8 mouse cellular contexts compared by ENCODE assay signal in the genomic region with DNA sequence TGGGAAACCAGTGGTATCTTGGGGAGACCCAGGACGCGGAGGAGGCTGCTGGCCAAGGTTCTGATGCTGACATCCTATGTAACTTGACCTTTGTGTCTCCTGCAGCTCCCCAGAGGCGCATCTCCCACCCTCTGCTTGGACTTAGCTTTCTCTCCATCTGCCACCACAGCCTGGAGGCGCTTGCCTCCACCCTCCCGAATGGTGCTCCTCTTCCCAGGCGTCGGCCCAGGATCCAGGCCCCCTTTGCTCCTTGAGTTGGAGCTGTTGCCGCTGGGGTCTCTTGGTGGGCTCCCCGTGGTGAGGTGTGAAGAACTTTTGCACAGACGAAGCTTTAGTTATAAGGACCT. TPM values are rescaled to one million over a fixed set of nuclear protein-coding genes. Genes with fewer than 3 reads are reported as not detected.
DNase-seq lines count a peak whose midpoint lies in the region; ATAC-seq and TF ChIP-seq lines count a peak whose summit lies in the region.

No protein-coding gene starts in this region.

- H3K4me3 ChIP-seq in heart, embryonic 10.5 days, result peak overlapping the region; percentile 91
- H3K4me3 ChIP-seq in E14TG2a.4 (replicated peaks; ENCODE audit: low read length), result peak overlapping the region; percentile 96
- H3K4me3 ChIP-seq in forebrain, embryonic 10.5 days, result peak overlapping the region; percentile 85
- peak overlapping the region; percentile 92 to 96 for H3K4me3 ChIP-seq in liver, embryonic 14.5 days (ENCODE audit: insufficient read depth in 1 of 2, low read depth in 2 of 2, low read length in 2 of 2)

- TF ChIP-seq EP300 in liver, embryonic 14.5 days (IDR thresholded peaks at IDR 0.05; ENCODE audit: low read depth), result no peak

- H3K27me3 ChIP-seq in heart, embryonic 10.5 days (ENCODE audit: insufficient read depth, poor library complexity, severe bottlenecking), result no peaks in the 10 kb centered on the region
- no peaks in the 10 kb centered on the region for H3K27me3 ChIP-seq in E14TG2a.4 (ENCODE audit: insufficient read depth, low read length)
- H3K27me3 ChIP-seq in forebrain, embryonic 10.5 days (ENCODE audit: poor library complexity, severe bottlenecking), result no peaks in the 10 kb centered on the region
- no peaks in the 10 kb centered on the region for H3K27me3 ChIP-seq in liver, embryonic 14.5 days (ENCODE audit: control insufficient read depth, insufficient read depth, low read length)

- WGBS in heart, embryonic 10.5 days, result 14% methylated on average over 10 of the region's 10 CpGs
- WGBS in forebrain, embryonic 10.5 days, result 21% methylated on average over 10 of the region's 10 CpGs
- 16% methylated on average over 10 of the region's 10 CpGs for WGBS in liver, embryonic 14.5 days (ENCODE audit: insufficient replicate concordance)

- H3K36me3 ChIP-seq in heart, embryonic 10.5 days, result peaks cover 45% of the 10 kb centered on the region
- H3K36me3 ChIP-seq in E14TG2a.4 (ENCODE audit: insufficient read depth, low read length), result peaks cover 62% of the 10 kb centered on the region
- peaks cover 58% of the 10 kb centered on the region for H3K36me3 ChIP-seq in forebrain, embryonic 10.5 days (replicated peaks)
- H3K36me3 ChIP-seq in liver, embryonic 14.5 days (replicated peaks; ENCODE audit: control insufficient read depth, insufficient read depth, low read depth), result peaks cover 18% of the 10 kb centered on the region

- no peaks in the 10 kb centered on the region for H3K9me3 ChIP-seq in heart, embryonic 10.5 days
- H3K9me3 ChIP-seq in E14TG2a.4 (ENCODE audit: low read length), result no peaks in the 10 kb centered on the region
- H3K9me3 ChIP-seq in forebrain, embryonic 10.5 days, result no peaks in the 10 kb centered on the region; the same call in 1 of the 2 replicates
- no peaks in the 10 kb centered on the region for H3K9me3 ChIP-seq in liver, embryonic 14.5 days (ENCODE audit: control insufficient read depth, low read length)

- TF ChIP-seq CTCF in E14TG2a.4 (conservative IDR thresholded peaks at IDR 0.05; ENCODE audit: low read length), result no peak
- no peak for TF ChIP-seq CTCF in liver, embryonic 14.5 days (IDR thresholded peaks at IDR 0.05; ENCODE audit: low read depth)

- ATAC-seq in liver, embryonic 14.5 days (ENCODE audit: insufficient read depth), result no peak; the same call in 1 of the 2 replicates

- peak overlapping the region; percentile 94 for H3K27ac ChIP-seq in heart, embryonic 10.5 days
- peak overlapping the region; percentile 93 for H3K27ac ChIP-seq in forebrain, embryonic 10.5 days
- H3K27ac ChIP-seq in liver, embryonic 14.5 days, result peak overlapping the region; percentile 94

- peak overlapping the region; percentile 95 for H3K9ac ChIP-seq in liver, embryonic 14.5 days (replicated peaks)

- peaks cover 37% of the 10 kb centered on the region for H3K4me1 ChIP-seq in heart, embryonic 10.5 days
- H3K4me1 ChIP-seq in E14TG2a.4 (replicated peaks; ENCODE audit: low read depth, low read length), result peaks cover 48% of the 10 kb centered on the region
- peaks cover 30% of the 10 kb centered on the region for H3K4me1 ChIP-seq in forebrain, embryonic 10.5 days
- peaks cover 22 to 24% of the 10 kb centered on the region in 2 experiments for H3K4me1 ChIP-seq in liver, embryonic 14.5 days (replicated peaks; ENCODE audit: control insufficient read depth in 2 of 2, insufficient read depth in 2 of 2, low read length in 1 of 2)

- DNase-seq in heart, embryonic 10.5 days (ENCODE audit: low spot score), result no peak
- no peak for DNase-seq in heart, adult 9 months (ENCODE audit: low spot score in 2 of 2)
- DNase-seq in forebrain, embryonic 10.5 days (ENCODE audit: extremely low spot score, low spot score), result no peak
- no peak for DNase-seq in liver, embryonic 14.5 days (ENCODE audit: low read depth in 3 of 3, low spot score in 3 of 3)
- DNase-seq in gastrocnemius, adult 8-10 months (ENCODE audit: low spot score in 2 of 2), result no peak
- DNase-seq in retina, embryonic 14.5 days (ENCODE audit: low spot score), result no peak
- no peak for DNase-seq in spleen, postnatal 4 days (ENCODE audit: low spot score in 2 of 2)

- peak overlapping the region; percentile 78 for H3K4me2 ChIP-seq in liver, embryonic 14.5 days (ENCODE audit: low read depth)

RNA-seq across cellular contexts. Expression of gene Sh3bp5l, which starts 0.6 kb away (rescaled TPM):
- polyA plus RNA-seq in heart, embryonic 10.5 days (2016; fragmentation: Nextera tagmentation; extraction: Ambion mirVana), result 30.0 and 30.8 TPM in 2 replicates
- 39.8 and 40.9 TPM in 2 replicates for polyA plus RNA-seq in forebrain, embryonic 10.5 days (2016; fragmentation: Nextera tagmentation; extraction: Ambion mirVana)
- polyA plus RNA-seq in liver, embryonic 14.5 days (2012; rRNA removed), result 9.0 and 9.1 TPM in 2 replicates
- 9.1 and 12.4 TPM in 2 replicates for polyA plus RNA-seq in liver, embryonic 14.5 days (2014; fragmentation: Nextera tagmentation; extraction: Ambion mirVana)
- total RNA-seq in gastrocnemius, adult 8-10 months (2022), result 10 to 100 TPM; 22.1 to 27.2 (median 24.4) TPM

RNA-seq across cellular contexts. Expression of gene Zfp672, which starts 1.0 kb away (rescaled TPM):
- polyA plus RNA-seq in heart, embryonic 10.5 days (2016; fragmentation: Nextera tagmentation; extraction: Ambion mirVana), result 30.4 and 31.6 TPM in 2 replicates
- 23.9 and 24.1 TPM in 2 replicates for polyA plus RNA-seq in forebrain, embryonic 10.5 days (2016; fragmentation: Nextera tagmentation; extraction: Ambion mirVana)
- 20.3 and 22.2 TPM in 2 replicates for polyA plus RNA-seq in liver, embryonic 14.5 days (2012; rRNA removed)
- 39.1 and 48.6 TPM in 2 replicates for polyA plus RNA-seq in liver, embryonic 14.5 days (2014; fragmentation: Nextera tagmentation; extraction: Ambion mirVana)
- 10 to 100 TPM; 39.8 to 49.3 (median 40.6) TPM for total RNA-seq in gastrocnemius, adult 8-10 months (2022)

RNA-seq across cellular contexts. Expression of gene Zfp692, which starts 24.3 kb away (rescaled TPM):
- 18.5 and 19.2 TPM in 2 replicates for polyA plus RNA-seq in heart, embryonic 10.5 days (2016; fragmentation: Nextera tagmentation; extraction: Ambion mirVana)
- polyA plus RNA-seq in forebrain, embryonic 10.5 days (2016; fragmentation: Nextera tagmentation; extraction: Ambion mirVana), result 27.1 and 30.9 TPM in 2 replicates
- 18.7 and 19.8 TPM in 2 replicates for polyA plus RNA-seq in liver, embryonic 14.5 days (2012; rRNA removed)
- 5.0 and 6.7 TPM in 2 replicates for polyA plus RNA-seq in liver, embryonic 14.5 days (2014; fragmentation: Nextera tagmentation; extraction: Ambion mirVana)
- total RNA-seq in gastrocnemius, adult 8-10 months (2022), result 1 to 10 TPM; 2.5 to 5.3 (median 3.1) TPM

RNA-seq across cellular contexts. Expression of gene Lypd8, which starts 47.7 kb away (rescaled TPM):
- not detected in 2 replicates for polyA plus RNA-seq in heart, embryonic 10.5 days (2016; fragmentation: Nextera tagmentation; extraction: Ambion mirVana)
- not detected in 2 replicates for polyA plus RNA-seq in forebrain, embryonic 10.5 days (2016; fragmentation: Nextera tagmentation; extraction: Ambion mirVana)
- polyA plus RNA-seq in liver, embryonic 14.5 days (2012; rRNA removed), result 0.09 and 0.17 TPM in 2 replicates
- not detected in 2 replicates for polyA plus RNA-seq in liver, embryonic 14.5 days (2014; fragmentation: Nextera tagmentation; extraction: Ambion mirVana)
- not detected for total RNA-seq in gastrocnemius, adult 8-10 months (2022)

RNA-seq across cellular contexts. Expression of gene 4930438A08Rik, which starts 56.5 kb away (rescaled TPM):
- polyA plus RNA-seq in heart, embryonic 10.5 days (2016; fragmentation: Nextera tagmentation; extraction: Ambion mirVana), result not detected in 2 replicates
- polyA plus RNA-seq in forebrain, embryonic 10.5 days (2016; fragmentation: Nextera tagmentation; extraction: Ambion mirVana), result not detected in 2 replicates
- 0.61 and 0.78 TPM in 2 replicates for polyA plus RNA-seq in liver, embryonic 14.5 days (2012; rRNA removed)
- polyA plus RNA-seq in liver, embryonic 14.5 days (2014; fragmentation: Nextera tagmentation; extraction: Ambion mirVana), result 0.99 and 1.0 TPM in 2 replicates
- total RNA-seq in gastrocnemius, adult 8-10 months (2022), result not detected
